Mouse (Mus musculus): ENCODE measurements around the gene Fpr1. TPM values are rescaled to one million over a fixed set of nuclear protein-coding genes. Genes with fewer than 3 reads are reported as not detected.

Gene Fpr1
- total and polyA plus RNA-seq, 3 experiments: not detected

GRCm38 (mm10) chr17:17862360-17862759 is 21.4 kb downstream of the Fpr1 start:
- TF ChIP-seq CTCF (IDR thresholded peaks at IDR 0.05 in 2 of 3, conservative IDR thresholded peaks at IDR 0.05 in 1 of 3; ENCODE audit: control insufficient read depth in 1 of 3, insufficient read depth in 1 of 3, low read depth in 2 of 3, low read length in 3 of 3, poor library complexity in 1 of 3, severe bottlenecking in 1 of 3): no peak
- TF ChIP-seq TBP (IDR thresholded peaks at IDR 0.05; ENCODE audit: low read depth, low read length): no peak
- TF ChIP-seq ZKSCAN1 (IDR thresholded peaks at IDR 0.05; ENCODE audit: low read depth, low read length): no peak
- TF ChIP-seq MYC (IDR thresholded peaks at IDR 0.05; ENCODE audit: low read depth, low read length): no peak
- TF ChIP-seq MEF2A (IDR thresholded peaks at IDR 0.05; ENCODE audit: extremely low read depth, insufficient replicate concordance, low read depth, low read length, poor library complexity, severe bottlenecking): no peak
- no peak for TF ChIP-seq RAD21 (IDR thresholded peaks at IDR 0.05; ENCODE audit: low read depth, low read length)
- TF ChIP-seq EP300 (IDR thresholded peaks at IDR 0.05; ENCODE audit: low read depth in 1 of 2, low read length in 2 of 2): no peak
- no peak for TF ChIP-seq USF1 (IDR thresholded peaks at IDR 0.05; ENCODE audit: low read depth, low read length)
- Histone ChIP-seq H3K79me2 (ENCODE audit: control insufficient read depth, insufficient read depth, low read length, poor library complexity) (no peaks in the 10 kb centered on the region), H3K9ac (ENCODE audit: control insufficient read depth, low read depth, low read length, poor library complexity, severe bottlenecking) (no peak overlapping the region), H3K9me3 (replicated peaks; ENCODE audit: insufficient read depth, low read length) (no peaks in the 10 kb centered on the region), H3K4me3 (ENCODE audit: control insufficient read depth in 1 of 2, insufficient read depth in 1 of 2, low read depth in 2 of 2, low read length in 2 of 2) (no peak overlapping the region), H3K4me1 (ENCODE audit: control insufficient read depth in 1 of 2, insufficient read depth in 2 of 2, low read length in 2 of 2) (no peaks in the 10 kb centered on the region), H3K27me3 (ENCODE audit: control insufficient read depth in 1 of 2, insufficient read depth in 2 of 2, low read length in 2 of 2) (no peaks in the 10 kb centered on the region), H3K36me3 (ENCODE audit: control insufficient read depth in 1 of 2, insufficient read depth in 2 of 2, low read length in 2 of 2) (no peaks in the 10 kb centered on the region), H3K27ac (ENCODE audit: control insufficient read depth, low read depth, low read length) (no peak overlapping the region)
- no peak for DNase-seq (ENCODE audit: low read depth, low spot score)

GRCm38 (mm10) chr17:17860110-17860509 is 23.6 kb downstream of the Fpr1 start:
- Histone ChIP-seq H3K79me2 (ENCODE audit: control insufficient read depth, insufficient read depth, low read length, poor library complexity) (no peaks in the 10 kb centered on the region), H3K9ac (ENCODE audit: control insufficient read depth, low read depth, low read length, poor library complexity, severe bottlenecking) (no peak overlapping the region), H3K4me1 (ENCODE audit: control insufficient read depth in 1 of 2, insufficient read depth in 2 of 2, low read length in 2 of 2) (no peaks in the 10 kb centered on the region), H3K9me3 (replicated peaks; ENCODE audit: insufficient read depth, low read length) (no peaks in the 10 kb centered on the region), H3K36me3 (ENCODE audit: control insufficient read depth in 1 of 2, insufficient read depth in 2 of 2, low read length in 2 of 2) (no peaks in the 10 kb centered on the region), H3K27ac (ENCODE audit: control insufficient read depth, low read depth, low read length) (no peak overlapping the region), H3K27me3 (ENCODE audit: control insufficient read depth in 1 of 2, insufficient read depth in 2 of 2, low read length in 2 of 2) (no peaks in the 10 kb centered on the region), H3K4me3 (ENCODE audit: control insufficient read depth in 1 of 2, insufficient read depth in 1 of 2, low read depth in 2 of 2, low read length in 2 of 2) (no peak overlapping the region)
- peak; percentile 62 for DNase-seq (ENCODE audit: low read depth, low spot score)
- TF ChIP-seq MYC (IDR thresholded peaks at IDR 0.05; ENCODE audit: low read depth, low read length) (0 out of 2 replicates have a peak, but pooled peaks have one; percentile 34), TBP (IDR thresholded peaks at IDR 0.05; ENCODE audit: low read depth, low read length) (no peak), NRF1 (IDR thresholded peaks at IDR 0.05; ENCODE audit: insufficient read depth, low read depth, low read length, poor library complexity, severe bottlenecking) (no peak), RAD21 (IDR thresholded peaks at IDR 0.05; ENCODE audit: low read depth, low read length) (peak; percentile 49), GATA1 (IDR thresholded peaks at IDR 0.05; ENCODE audit: low read depth, low read length) (no peak), SMC3 (IDR thresholded peaks at IDR 0.05; ENCODE audit: low read depth, low read length) (peak; percentile 61), CTCF (IDR thresholded peaks at IDR 0.05 in 2 of 3, conservative IDR thresholded peaks at IDR 0.05 in 1 of 3; ENCODE audit: control insufficient read depth in 1 of 3, insufficient read depth in 1 of 3, low read depth in 2 of 3, low read length in 3 of 3, poor library complexity in 1 of 3, severe bottlenecking in 1 of 3) (peak in 1 of 3 experiments; percentile 64; a peak in 2 of 6 replicates), ZMIZ1 (IDR thresholded peaks at IDR 0.05; ENCODE audit: low read depth, low read length) (no peak), MAX (IDR thresholded peaks at IDR 0.05; ENCODE audit: low read length) (0 out of 2 replicates have a peak, but pooled peaks have one; percentile 39), EP300 (IDR thresholded peaks at IDR 0.05; ENCODE audit: low read depth in 1 of 2, low read length in 2 of 2) (peak in 1 of 2 experiments; percentile 10; a peak in 1 of 4 replicates)
